Mouse (Mus musculus) retina, postnatal 7 days (tissue): ENCODE results near the gene Vwc2l.
A peak's percentile ranks its signal among the peaks of the same experiment; 100 is the strongest.

Experiments used
- DNase-seq: peaks from one replicate; pipeline ENCODE4 v3.0.0-alpha.2; 2012; ENCODE audit warnings: low read depth, low spot score

Gene Vwc2l

DNA sequence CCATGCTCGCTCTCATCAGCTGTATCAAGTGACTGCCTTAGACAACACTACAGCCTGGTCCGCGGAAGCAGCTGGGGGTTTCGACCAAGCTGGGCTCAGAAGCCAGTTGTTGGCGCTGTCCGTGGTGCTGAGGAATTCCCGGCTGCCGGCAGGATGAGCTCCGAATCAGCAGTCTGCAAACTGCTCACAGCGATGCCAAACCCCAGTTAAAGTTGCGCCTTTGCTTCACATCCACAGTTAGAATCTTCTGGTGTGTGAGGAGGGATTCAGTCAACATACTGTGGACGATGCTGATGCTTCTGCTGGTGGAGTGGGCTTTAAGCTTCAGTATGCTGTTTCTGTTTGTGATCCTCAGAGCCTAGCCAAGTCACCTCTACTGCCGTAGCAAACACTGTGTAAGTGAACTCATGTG, at the start of gene Vwc2l:
Gene Vwc2l, plus strand, starts transcription at position 61 of the 412 bp plus-strand sequence.
- DNase-seq = peak; percentile 31

DNA sequence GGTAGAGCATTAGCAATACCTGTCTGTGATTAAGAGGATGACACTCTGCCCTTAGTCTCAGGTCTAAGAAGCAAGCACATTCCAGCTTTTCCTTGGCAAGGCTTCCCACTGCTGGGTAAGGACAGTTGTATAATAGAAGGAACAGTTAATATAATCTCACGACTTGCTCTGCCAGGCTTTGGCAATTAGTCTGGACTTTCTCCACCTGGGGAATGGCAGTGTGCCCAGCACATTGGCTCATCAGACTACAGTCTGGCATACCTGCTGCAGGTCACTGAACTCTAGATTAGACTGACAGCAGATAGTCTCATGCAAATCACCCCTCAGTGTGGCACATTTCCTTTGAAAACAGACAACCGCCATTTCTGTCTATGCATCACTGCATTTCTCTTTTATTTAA, 33.0 kb upstream of the Vwc2l start:
- DNase-seq = no peak

DNA sequence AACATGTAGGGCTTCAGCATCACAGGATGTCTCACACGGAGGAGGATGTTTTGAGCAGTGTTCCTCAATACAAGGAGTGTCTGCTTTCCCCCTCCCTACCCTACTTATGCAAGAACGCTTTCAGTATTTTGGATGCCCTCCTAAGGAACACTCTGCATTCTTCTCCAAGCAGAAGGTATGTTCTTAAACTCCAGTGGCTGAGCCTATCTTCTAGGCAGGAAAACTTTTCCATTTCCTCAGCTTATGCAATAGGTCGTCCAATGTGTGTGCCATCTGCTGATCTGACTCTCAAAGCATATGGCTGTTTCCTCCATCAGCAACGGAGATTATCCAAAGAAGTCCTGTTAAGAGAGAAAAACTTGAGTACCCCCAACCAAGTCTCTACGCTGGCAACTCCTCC, 25.2 kb upstream of the Vwc2l start:
- no peak for DNase-seq

DNA sequence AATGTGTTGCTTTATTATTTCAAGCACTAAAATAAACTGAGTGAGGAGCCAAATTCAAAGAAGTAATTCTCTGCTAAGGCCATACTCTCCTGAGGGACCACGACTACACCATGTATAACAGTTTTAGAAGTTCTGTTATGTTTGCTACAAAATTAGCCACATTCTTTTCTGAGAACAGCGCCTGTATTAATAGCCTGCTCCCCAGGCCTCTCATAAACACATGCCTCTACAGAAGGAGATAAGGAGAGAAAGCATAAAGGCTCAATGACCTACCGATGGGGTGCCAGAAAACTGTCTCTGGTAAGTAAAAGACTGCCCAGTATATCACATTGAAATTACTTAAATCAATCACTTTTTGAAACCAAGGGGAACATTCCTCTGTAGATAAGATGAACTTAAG, 21.6 kb upstream of the Vwc2l start:
- DNase-seq = no peak

DNA sequence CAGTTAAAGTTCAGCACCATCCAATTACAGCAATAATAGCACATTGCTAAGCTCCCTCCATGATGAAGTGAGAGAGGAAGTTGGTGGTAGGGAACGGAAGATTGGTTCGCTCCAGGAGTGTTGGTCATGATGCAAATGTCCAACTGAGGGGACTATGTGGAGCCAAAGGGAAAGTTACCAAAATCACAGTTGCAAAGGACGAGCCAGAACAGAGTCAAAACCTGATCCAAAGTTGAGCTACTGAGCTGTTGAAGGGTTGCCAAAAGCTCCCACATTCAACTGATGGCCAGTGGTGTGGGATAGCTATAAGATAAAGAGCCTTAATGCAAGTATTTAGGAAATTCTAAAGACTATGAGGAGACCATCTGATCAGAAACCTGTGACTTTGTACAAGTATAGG, 19.7 kb upstream of the Vwc2l start:
- DNase-seq = no peak

DNA sequence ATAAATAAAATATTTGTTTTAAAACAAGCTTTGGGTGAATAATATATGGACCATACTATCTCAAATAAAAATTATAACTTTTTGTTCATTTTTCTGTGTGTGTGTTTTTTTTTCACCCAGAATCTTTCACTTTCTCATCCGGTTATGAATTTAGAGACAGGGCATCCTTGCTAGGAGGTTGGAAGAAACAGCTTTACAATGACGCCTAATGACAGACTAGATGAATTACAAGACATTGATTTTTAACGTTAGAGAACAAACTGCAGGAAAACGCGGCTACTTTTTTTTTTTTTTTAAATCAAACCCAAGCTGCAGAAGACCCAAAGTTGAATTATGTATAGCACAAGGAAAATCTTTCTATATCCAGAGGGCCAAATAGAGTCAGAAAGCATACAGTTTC, 470 bp upstream of the Vwc2l start:
- no peak for DNase-seq

DNA sequence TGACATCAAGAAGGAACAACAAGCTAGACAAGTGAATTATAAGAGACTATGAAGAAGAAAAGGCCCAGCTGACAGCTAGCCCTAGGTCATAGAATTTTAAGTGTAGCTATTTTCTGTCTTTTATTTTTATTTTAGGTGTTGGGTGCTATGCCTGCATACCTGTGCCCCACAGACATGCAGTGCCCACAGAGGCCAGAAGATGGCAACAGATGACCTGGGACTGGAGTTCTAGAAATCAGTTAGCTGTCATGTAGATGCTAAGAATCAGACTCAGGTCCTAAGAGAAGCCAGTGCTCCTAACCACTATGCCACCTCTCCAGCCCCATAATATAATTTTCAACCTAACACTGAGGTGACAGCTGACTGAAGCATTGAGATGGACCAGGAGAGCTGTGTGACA, 61.6 kb downstream of the Vwc2l start:
- no peak for DNase-seq

DNA sequence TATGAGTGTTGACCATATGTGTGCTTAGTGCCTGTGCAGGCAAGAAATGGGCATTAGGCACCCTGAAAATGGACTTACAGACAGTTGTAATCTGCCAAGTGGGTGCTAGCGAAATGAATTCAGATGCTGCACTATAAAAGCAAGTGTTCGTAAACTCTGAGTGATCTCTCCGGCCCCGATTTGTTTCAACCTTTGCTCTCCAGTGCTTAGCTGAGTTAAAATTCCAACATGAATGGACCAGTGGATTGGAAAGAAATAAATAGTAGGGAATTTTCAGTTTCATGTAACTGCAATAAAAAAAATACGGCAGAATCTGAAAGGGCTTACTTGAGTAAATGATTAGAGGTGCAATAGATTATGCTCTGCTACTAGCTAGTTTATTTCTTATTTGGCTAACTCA, 66.1 kb downstream of the Vwc2l start:
- DNase-seq = no peak

DNA sequence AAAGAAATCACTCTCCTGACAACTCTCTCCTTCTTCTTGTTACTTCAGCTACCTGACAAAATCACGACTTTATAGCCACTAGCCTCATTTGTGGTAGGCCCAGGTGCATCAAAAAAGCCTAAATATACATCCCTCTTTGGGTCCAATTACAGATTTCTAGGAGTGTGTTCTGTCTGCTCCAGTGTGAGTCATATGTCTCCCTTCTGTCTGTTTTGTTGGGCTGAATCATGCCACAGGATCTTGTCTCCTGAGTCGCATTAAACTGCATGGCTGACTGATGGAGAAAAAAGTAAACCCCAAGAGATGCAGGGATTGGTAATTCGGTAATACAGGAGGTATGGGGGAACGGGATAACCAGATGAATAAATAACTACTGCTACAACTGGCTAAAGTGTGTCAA, 69.6 kb downstream of the Vwc2l start:
- no peak for DNase-seq

DNA sequence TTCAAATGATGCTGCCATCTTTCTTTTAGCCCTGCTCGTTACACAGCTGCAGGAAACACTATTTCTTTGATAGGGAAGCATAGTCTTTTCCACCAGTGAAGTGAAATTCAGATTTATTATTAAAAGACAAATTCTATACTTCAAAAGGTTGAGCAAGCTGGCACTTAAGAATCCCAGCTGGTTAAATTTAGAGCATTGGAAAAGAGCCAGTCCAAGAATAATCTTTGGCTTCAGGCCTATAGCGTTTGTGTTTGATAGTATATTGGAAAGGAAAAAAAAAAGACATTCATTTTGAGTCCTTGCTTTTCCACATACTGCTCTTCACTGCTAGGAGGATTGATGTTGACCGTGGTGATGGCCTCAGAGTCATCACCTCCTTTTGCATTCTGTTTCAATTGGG, 77.9 kb downstream of the Vwc2l start:
- DNase-seq = no peak

DNA sequence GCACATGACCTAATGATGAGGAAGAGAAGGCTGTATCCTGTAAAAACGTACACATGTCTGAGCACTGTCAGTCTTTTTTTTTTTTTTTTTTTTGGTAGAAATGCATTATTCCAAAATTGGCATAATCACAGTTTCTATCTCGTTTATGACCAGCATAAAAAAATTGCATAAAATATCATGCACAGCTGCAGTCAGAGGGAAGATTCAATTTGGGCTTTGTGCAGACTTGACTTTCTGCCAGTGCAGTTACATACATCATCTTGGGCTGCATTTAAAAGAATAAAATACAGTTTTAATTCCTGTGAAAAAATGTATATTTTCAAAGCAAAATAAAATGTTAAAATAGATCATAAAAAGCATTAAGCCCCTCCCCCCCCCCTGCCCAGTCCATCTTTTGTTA, 97.6 kb downstream of the Vwc2l start:
- DNase-seq = no peak

DNA sequence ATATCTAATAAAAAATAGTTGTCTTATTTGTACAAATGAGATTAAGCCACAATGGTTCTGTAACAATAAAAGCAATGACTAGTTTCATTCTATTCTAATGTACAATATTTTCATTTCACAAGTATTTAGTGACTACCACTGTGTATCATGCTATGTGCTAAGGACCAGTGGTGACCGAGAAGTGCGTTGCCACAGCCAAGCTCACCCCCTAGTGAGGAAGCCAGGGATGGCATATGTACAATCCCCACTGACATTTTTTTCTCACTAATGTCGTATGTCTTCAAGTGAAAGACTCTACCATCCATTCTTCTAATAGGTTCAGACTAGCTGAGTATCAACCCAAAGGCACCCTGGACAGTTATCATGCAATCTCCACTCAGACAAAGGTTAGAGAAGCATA, 107.7 kb downstream of the Vwc2l start:
- no peak for DNase-seq

DNA sequence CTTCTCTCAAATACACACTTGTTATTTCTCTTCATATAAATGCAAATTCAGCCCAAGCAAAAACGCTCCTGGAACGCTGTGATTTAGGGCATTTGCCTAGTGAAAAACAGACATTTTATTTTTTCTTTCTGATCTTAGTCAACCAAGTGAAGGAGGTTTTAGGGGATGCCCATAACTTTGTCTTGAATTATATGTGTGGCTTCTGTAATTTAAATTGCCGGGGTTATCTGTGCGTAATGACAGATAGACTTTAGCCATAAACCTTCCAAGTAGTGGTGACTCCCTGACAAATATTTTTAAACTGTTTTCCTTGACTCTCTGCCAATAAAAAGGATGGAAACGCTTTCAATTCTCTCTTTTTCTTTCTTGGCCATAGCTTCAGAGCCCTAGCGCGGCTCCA, 116.7 kb downstream of the Vwc2l start:
- no peak for DNase-seq

DNA sequence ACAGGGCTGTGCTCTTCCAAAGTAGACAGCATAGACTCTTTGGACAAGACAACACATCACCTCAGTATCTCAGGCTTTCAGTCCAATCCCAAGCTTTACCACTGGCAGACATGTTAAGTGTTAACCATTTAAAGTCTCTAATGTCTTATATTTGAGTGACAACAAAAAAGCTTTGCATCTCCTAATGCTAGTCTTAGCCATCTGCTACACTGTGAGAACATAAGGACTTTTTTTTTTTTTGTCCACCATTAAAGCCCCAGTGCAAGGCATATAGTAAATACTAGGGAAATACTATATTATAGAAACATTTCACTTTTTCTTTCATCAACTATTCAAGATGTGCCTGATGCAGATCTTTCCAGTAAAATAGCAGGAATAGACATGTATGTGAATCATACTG, 119.8 kb downstream of the Vwc2l start:
- no peak for DNase-seq

DNA sequence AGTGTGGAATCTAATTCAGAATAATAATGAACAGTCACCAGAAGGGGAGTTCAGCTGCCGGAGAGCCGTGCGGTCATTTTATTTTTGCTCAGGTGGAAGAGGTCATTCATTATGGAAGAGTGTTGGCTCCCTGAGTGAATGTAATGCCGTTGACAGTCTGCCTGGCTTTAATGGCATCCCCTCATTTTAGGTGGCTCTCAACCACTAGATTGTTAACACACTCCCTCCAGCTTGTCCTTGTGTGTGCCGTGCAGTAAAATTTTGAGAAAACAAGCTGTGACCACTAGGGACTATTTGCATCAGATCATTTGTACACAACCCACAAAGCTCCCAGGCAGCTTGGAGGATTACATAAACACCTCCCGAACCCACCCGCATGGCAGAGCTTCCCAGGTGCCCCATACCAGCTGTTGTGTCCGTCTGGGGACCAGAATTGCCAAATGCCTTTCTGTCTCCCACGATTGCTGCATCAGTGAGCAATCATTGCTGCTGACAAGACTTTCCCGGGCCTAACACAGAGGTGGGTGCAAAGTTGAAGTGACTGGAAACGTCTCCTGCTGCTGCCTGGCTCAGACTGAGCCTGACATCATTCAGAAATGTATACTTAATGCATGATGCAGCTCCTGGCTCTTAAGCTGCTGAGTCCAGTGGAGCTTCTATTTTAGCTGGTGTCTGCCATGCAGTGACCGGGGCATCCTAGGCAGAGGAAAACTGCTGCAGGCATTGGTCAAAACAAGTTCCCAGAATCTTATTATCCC, 126.3 kb downstream of the Vwc2l start:
- peak; percentile 8 for DNase-seq

DNA sequence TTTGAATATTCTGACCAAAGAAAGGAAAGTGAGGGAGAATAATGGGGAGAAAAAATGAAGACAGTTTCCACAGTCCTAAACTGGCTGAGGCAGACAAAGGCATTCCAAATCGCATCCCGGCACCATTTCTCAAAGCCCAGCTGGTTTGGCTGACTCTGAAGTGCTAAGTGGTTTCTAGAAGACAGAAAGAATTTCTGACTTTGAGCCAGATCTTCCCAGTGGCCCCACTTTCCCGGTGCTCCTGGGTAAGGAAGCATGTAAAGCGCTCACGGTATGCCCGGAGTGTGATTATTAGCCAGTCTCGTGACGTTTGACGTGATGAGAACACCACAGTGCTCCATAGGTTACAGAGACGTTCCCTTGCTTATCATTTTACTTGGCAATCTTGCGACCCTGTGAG, 127.9 kb downstream of the Vwc2l start:
- DNase-seq = no peak

DNA sequence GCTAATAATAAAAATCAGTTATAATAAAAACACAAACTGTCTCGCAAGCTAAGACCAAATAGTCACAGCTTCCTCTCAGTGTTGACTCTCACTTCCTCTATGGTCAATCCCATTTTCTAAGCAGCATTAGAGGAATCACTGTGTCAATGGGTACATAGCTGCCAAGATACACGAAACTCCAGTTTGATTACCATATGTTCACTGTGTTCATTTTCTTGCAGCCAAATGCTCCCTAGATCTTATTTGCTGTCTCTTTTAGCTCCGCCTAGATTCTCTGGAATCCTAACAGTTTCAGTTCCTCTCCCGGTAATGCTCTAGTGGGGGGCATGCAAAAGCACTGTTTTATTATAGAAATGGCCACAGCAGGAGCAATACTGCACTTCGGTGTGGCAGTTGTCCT, 130.4 kb downstream of the Vwc2l start:
- DNase-seq = no peak

DNA sequence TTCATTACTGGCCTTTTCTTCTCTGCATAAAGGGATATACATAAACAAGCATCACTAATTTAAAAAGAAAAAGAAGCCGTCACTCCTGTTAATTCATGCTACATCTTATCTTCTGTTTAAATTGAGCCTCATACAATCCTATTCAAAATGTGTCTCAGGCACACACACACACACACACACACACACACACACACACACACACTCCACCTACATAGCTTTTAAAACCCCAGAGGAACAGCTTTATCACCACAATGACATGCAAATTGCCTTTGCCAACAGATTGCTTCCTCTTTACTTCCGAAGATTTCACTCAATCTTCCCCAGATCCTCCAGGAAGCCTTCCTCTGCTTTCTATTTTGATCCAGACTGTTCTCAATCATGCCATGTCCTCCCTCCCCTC, 136.2 kb downstream of the Vwc2l start:
- no peak for DNase-seq

DNA sequence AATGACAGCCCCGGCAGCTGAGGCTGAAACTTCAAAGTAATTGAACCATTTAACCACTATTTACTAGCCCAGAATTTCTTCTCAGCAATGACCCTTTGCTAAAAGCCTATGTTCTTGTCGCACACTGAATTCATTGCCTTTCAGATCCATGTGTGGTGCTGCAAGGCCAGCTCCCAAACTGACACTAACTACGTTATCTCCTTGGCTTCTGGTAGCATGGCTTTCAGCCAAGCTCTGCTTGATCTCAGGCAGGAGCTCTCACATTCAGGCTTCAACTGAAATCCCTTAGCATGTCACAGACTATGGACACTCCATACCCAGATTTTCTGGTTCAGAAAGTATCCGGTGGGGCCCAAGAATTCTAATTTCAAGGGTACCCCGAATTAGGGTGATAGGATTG, 140.6 kb downstream of the Vwc2l start:
- DNase-seq = no peak

DNA sequence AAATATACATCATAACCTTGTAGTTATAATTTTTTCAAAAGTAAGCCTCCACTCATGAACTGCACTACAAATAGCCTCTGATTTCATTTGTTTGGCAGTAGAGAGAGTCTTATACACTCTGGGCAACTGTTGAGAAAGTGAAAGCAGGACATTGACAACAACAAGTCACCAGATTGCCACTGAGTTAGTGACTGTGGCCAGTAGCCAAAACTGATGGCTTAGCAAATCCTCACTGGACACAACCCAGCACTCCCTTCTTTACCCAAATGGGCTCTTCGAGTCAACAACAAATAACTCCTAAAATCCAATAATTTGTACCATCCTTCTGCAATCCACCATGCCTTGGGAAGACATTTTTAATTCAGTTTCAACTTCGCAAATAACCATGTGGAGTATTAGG, 155.0 kb downstream of the Vwc2l start:
- DNase-seq = no peak

DNA sequence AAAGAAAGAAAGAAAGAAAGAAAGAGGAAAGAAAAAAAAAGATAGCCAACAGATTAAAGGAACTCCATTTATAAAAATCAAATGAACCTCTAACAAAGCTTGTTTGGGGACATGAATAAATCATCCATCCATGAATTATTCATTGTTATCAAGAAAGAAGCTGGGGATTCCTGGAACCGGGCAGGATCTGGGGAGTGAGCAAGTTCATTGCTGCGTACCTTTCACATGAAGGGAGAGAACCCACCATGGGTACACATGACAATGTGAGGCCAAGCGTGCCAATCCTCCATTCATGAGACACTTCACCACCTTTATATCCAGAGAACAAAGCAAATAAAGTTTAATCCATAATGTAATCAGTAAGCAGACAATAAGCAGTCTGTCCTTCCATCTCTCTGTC, 155.8 kb downstream of the Vwc2l start:
- no peak for DNase-seq

DNA sequence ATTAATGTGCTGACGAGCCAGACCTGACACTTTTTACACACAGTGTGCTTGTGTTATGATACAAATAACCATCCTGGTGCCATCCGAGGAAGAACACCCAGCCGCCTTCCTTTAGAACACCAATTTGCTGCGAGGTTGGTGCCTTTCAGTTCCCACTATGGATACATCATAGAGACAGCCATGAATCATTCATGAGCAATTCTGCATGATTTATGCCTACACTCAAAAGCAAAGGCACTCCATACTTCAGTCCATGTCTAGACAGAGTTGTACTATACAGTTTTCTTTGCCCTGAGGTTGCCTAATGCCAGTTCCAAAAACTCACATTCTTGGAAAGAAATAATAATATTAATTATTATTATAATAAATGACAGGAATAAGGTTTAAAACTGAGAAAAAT, 158.6 kb downstream of the Vwc2l start:
- DNase-seq = no peak

DNA sequence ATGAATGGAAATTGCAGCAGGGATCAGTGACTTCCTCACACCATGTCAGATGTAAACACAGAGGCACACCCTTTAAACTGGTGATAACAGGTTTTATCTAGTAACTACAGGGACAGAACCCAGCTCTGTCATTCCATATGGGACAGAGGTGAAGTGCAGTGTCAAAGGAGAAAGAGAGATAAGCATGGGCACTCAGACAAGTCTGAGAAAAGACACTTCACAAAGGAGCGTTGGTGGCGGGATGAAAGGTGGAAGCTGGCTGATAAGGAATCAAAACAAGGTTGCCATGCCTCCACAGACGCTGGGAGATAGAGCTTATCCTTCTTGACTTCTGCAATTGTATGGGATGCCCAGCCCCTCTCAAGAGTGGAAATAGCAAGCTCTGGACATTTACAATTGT, 176.8 kb downstream of the Vwc2l start:
- DNase-seq = no peak

DNA sequence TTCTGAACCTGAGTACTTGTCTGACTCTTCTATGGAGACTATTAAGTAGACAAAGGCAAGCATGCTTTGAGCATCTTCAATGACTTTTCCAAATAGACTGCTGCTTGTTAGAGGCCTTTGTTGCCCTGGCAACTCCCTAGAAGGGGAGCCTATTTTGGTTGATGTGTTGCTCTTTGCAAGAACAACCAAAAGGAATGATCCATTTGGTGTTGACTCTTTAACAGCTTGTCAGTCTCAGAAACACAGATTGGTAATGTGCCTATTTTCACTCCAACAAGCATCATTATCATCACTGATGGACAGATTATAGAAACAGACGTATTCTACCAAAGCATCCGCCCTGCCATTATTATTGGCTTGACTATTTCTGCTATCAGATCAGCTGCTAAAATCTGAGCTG, 181.9 kb downstream of the Vwc2l start:
- no peak for DNase-seq
